Mouse (Mus musculus): ENCODE data around the gene Txnrd1.

The Txnrd1 gene

GRCm38 (mm10) chr10:82833926-82834325 is at the start of gene Txnrd1:
Gene Txnrd1, plus strand, starts transcription at chr10:82833951.
- CTCF ChIA-PET: no interaction called here

- CTCF ChIA-PET: no interaction called here
Observed at GRCm38 (mm10) chr10:82789181-82789580, 44.6 kb upstream of the Txnrd1 start.

- CTCF ChIA-PET: no interaction called here
Observed at GRCm38 (mm10) chr10:82790504-82790903, 43.2 kb upstream of the Txnrd1 start.

GRCm38 (mm10) chr10:82791713-82792112 is 42.0 kb upstream of the Txnrd1 start:
- CTCF ChIA-PET: no interaction called here

GRCm38 (mm10) chr10:82792311-82792710 is 41.4 kb upstream of the Txnrd1 start:
- CTCF ChIA-PET: no interaction called here

GRCm38 (mm10) chr10:82795071-82795731 is 38.5 kb upstream of the Txnrd1 start:
- CTCF ChIA-PET: interaction anchor here (0.6 kb wide), 1 partner anchor 750 kb away, joined by 3 read pairs; no protein-coding TSS in a partner anchor

- CTCF ChIA-PET: no interaction called here
Observed at GRCm38 (mm10) chr10:82795767-82796166, 38.0 kb upstream of the Txnrd1 start.

GRCm38 (mm10) chr10:82796471-82797118 is 37.2 kb upstream of the Txnrd1 start:
- CTCF ChIA-PET: no interaction called here

- CTCF ChIA-PET: no interaction called here
Observed at GRCm38 (mm10) chr10:82797119-82797491, 36.6 kb upstream of the Txnrd1 start.

- CTCF ChIA-PET: no interaction called here
Observed at GRCm38 (mm10) chr10:82798312-82798933, 35.3 kb upstream of the Txnrd1 start.

- CTCF ChIA-PET: no interaction called here
Observed at GRCm38 (mm10) chr10:82800094-82800493, 33.7 kb upstream of the Txnrd1 start.

GRCm38 (mm10) chr10:82804396-82804795 is 29.4 kb upstream of the Txnrd1 start:
- CTCF ChIA-PET: no interaction called here

- CTCF ChIA-PET: no interaction called here
Observed at GRCm38 (mm10) chr10:82805111-82805510, 28.6 kb upstream of the Txnrd1 start.

GRCm38 (mm10) chr10:82806414-82806813 is 27.3 kb upstream of the Txnrd1 start:
- CTCF ChIA-PET: no interaction called here

- CTCF ChIA-PET: no interaction called here
Observed at GRCm38 (mm10) chr10:82807238-82807637, 26.5 kb upstream of the Txnrd1 start.

- CTCF ChIA-PET: no interaction called here
Observed at GRCm38 (mm10) chr10:82808155-82808554, 25.6 kb upstream of the Txnrd1 start.

GRCm38 (mm10) chr10:82808891-82809290 is 24.9 kb upstream of the Txnrd1 start:
- CTCF ChIA-PET: no interaction called here

- CTCF ChIA-PET: no interaction called here
Observed at GRCm38 (mm10) chr10:82809352-82809751, 24.4 kb upstream of the Txnrd1 start.

- CTCF ChIA-PET: interaction anchor here (0.5 to 1.0 kb wide), 5 partner anchors 91 to 717 kb away, joined by 3 to 6 read pairs (median 4); no protein-coding TSS in a partner anchor
Observed at GRCm38 (mm10) chr10:82811855-82812431, 21.8 kb upstream of the Txnrd1 start.

- CTCF ChIA-PET: interaction anchor here (0.5 to 1.3 kb wide), 3 partner anchors 85 to 110 kb away, joined by 3 to 4 read pairs (median 4); no protein-coding TSS in a partner anchor
Observed at GRCm38 (mm10) chr10:82814096-82814970, 19.4 kb upstream of the Txnrd1 start.

- CTCF ChIA-PET: no interaction called here
Observed at GRCm38 (mm10) chr10:82816441-82816840, 17.3 kb upstream of the Txnrd1 start.

- CTCF ChIA-PET: interaction anchor here (0.7 kb wide), 1 partner anchor 78 kb away, joined by 3 read pairs; no protein-coding TSS in a partner anchor
Observed at GRCm38 (mm10) chr10:82817514-82817913, 16.2 kb upstream of the Txnrd1 start.

Measured in spleen, embryonic (tissue).